Mouse (Mus musculus): ENCODE data around the gene Ap1s1.

DNA sequence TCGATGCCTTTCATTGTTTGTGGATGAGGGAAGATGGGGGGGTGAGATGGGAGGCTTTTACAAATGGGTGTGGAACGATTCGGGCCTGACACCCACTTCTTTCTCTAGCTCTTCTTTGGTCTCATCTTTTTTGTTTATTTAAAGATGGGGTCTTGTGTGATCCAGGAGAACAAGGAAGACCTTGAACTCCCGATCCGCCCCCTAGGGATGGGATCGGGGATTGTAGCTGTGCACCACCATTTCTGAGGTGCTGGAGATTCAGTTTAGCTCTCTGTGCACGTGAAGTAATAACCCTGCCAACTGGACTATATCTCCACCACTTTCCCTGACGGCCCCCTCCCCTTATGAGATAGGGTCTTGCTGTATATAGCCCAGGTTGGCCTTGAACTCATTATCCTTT, 20.0 kb upstream of the Ap1s1 start:
- TF ChIP-seq CTCF (IDR thresholded peaks at IDR 0.05; ENCODE audit: low read depth), result peak; percentile 23; the same call in 1 of the 2 replicates
- TF ChIP-seq EP300 (IDR thresholded peaks at IDR 0.05; ENCODE audit: low read depth), result no peak
